Mouse (Mus musculus) forebrain, embryonic 14.5 days (tissue): Measurements from ENCODE around the gene R3hdml. TPM values are rescaled to one million over a fixed set of nuclear protein-coding genes. Genes with fewer than 3 reads are reported as not detected.

ENCODE experiments used
- ATAC-seq: fragments of 200-750 bp; cut with Nextera tagmentation; 2 replicates; pipeline ENCODE4 v1.8.0; 2017; ENCODE audit warnings: mild to moderate bottlenecking, moderate library complexity
- DNase-seq: peaks from one replicate; pipeline ENCODE4 v3.0.0-alpha.2; 2015; ENCODE audit warnings: low spot score
- H3K27ac ChIP-seq: fragments of 300-500 bp; sonication (generic); 2 replicates; pipeline ENCODE4 v1.5.1; 2014; ENCODE audit warnings: low read depth, mild to moderate bottlenecking, control low read depth, low read length, moderate library complexity
- H3K27me3 ChIP-seq: fragments of 300-500 bp; sonication (generic); replicated peaks from 2 replicates; pipeline ENCODE4 v1.6.1; 2014; ENCODE audit warnings: low read length, control low read depth, mixed read lengths; ENCODE audit not compliant: control insufficient read depth, insufficient read depth
- H3K36me3 ChIP-seq: fragments of 300-500 bp; sonication (generic); 2 replicates; pipeline ENCODE4 v1.6.1; 2014; ENCODE audit warnings: low read length, control low read depth; ENCODE audit not compliant: control insufficient read depth, insufficient read depth
- H3K4me1 ChIP-seq: fragments of 300-500 bp; sonication (generic); 2 replicates; pipeline ENCODE4 v1.6.1; 2014; ENCODE audit warnings: antibody characterized with exemption, low read length, control low read depth; ENCODE audit not compliant: control insufficient read depth, insufficient read depth
- H3K4me2 ChIP-seq: fragments of 300-500 bp; sonication (generic); 2 replicates; pipeline ENCODE4 v1.6.1; 2014; ENCODE audit warnings: mild to moderate bottlenecking, control low read depth, low read length
- H3K4me3 ChIP-seq: fragments of 300-500 bp; sonication (generic); 2 replicates; pipeline ENCODE4 v1.5.1; 2014; ENCODE audit warnings: low read depth, low read length, control low read depth
- H3K9ac ChIP-seq: fragments of 300-500 bp; sonication (generic); 2 replicates; pipeline ENCODE4 v1.6.1; 2014; ENCODE audit warnings: mild to moderate bottlenecking, low read length, control low read depth, moderate library complexity
- H3K9me3 ChIP-seq: fragments of 300-500 bp; sonication (generic); replicated peaks from 2 replicates; pipeline ENCODE4 v1.6.1; 2016; ENCODE audit warnings: low read length, control low read depth, mixed read lengths; ENCODE audit not compliant: control insufficient read depth
- WGBS: fragments of 180-500 bp; shearing (Covaris S2); extraction: QIAGEN DNeasy Blood & Tissue Kit; methylation state at CpG from one replicate; pipeline ENCODE4 v1.1.7; 2014; 5-methylcytosine and 5-hydroxymethylcytosine counted together
- polyA plus RNA-seq: library from polyadenylated mRNA; unstranded; fragments of >200 nt; fragmentation: Nextera tagmentation; extraction: Ambion mirVana; gene quantifications from 2 replicates; pipeline ENCODE4 v1.2.1, GENCODE M21; 2014

Gene R3hdml
- polyA plus RNA-seq, 1 experiment from 2014 or later: not detected

DNA sequence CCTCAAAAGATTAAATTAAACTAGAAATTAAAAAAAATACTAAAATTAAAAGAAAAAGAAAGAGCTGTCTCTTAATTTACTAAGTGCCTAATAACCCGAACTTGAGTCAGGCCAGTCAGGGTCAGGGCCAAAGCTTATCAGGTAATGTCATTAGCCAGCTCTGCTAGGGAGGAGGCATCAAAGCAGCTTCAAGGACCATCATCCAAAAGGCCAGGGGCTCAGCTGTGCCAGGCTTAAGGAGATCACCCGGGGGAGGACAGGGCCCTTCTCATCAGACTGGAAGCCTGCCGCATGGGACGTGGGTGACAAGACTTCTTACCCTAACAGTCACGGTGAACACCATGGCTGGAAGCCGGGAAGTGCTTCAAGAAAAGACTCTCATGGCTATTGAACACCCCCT lies 24.5 kb upstream of the R3hdml start:
- Histone ChIP-seq H3K9me3 (no peaks in the 10 kb centered on the region), H3K27ac (no peak overlapping the region), H3K36me3 (peaks cover 31% of the 10 kb centered on the region; the same call in 1 of the 2 replicates), H3K4me2 (no peak overlapping the region), H3K4me3 (no peak overlapping the region), H3K4me1 (peaks cover 8% of the 10 kb centered on the region), H3K27me3 (no peaks in the 10 kb centered on the region), H3K9ac (no peak overlapping the region)
- no peak for DNase-seq
- WGBS: 94% methylated on average over 6 of the region's 6 CpGs
- ATAC-seq: no peak

DNA sequence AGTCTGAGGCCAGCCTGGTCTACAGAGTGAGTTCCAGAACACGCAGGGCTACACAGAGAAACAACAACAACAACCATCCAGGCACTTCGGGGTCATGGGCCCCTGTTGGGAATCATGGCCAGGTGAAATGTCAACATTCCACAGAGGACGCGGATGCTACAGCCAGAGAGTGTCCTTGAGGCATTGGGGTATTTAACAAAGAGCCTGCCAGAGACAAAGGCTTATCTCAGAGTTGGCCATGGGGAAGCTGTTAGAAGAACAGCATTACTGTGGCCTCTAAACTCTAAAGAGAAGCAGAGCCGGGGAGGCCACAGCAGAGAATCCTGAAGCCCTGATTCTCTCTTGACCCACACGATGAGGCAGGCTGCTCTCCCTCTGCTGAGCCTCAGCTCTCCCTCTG lies 23.3 kb upstream of the R3hdml start:
- Histone ChIP-seq H3K4me2 (no peak overlapping the region), H3K27ac (no peak overlapping the region), H3K9me3 (no peaks in the 10 kb centered on the region), H3K9ac (no peak overlapping the region), H3K4me3 (no peak overlapping the region), H3K27me3 (no peaks in the 10 kb centered on the region), H3K36me3 (peaks cover 31% of the 10 kb centered on the region; the same call in 1 of the 2 replicates), H3K4me1 (peaks cover 8% of the 10 kb centered on the region)
- 94% methylated on average over 6 of the region's 6 CpGs for WGBS
- ATAC-seq: no peak
- DNase-seq: no peak

DNA sequence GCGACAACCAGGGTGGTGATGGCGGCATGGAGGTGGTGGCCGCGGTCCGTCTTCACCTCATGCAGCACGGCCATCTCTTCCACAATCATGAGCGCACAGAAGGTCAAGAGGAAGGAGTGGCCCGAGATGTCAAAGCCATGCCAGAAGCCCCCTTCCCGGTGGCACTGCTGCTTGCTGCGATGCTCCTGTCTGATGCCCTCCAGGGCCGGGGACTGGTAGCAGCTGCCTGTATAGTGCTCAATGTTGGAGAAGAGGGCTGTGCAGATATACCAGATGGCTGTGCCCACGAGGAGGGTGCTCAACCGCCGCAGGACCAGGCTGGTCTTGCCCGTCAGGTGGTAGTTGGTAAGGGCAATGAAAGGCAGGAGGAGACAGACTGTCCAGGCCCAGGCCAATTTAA lies 22.4 kb upstream of the R3hdml start:
- no peak for ATAC-seq

DNA sequence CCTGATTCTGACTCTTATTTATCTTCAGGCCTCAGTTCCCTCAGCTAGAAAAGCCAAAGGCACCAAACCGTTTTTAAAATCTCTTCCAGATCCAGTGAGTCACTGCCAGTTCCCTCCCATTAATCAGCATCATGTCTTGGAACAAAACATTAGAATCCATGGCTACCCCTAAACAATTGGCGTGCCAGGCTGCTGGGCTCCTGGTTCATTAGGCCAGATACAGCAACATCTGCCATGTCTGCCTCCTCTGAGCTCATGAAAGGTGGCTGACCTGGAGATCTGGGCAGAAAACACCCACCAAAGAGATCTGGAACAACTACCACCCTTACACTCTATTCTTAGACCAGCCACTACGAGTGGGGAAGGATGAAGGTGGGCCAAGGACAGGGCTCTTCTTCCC lies 21.0 kb upstream of the R3hdml start:
- Histone ChIP-seq H3K9ac (no peak overlapping the region), H3K4me3 (0 out of 2 replicates have a peak overlapping the region, but pooled peaks have one; percentile 87), H3K27ac (no peak overlapping the region), H3K9me3 (no peaks in the 10 kb centered on the region), H3K4me1 (peaks cover 8% of the 10 kb centered on the region), H3K36me3 (peaks cover 31% of the 10 kb centered on the region; the same call in 1 of the 2 replicates), H3K4me2 (peak overlapping the region; percentile 69), H3K27me3 (no peaks in the 10 kb centered on the region)
- no peak for DNase-seq
- ATAC-seq: no peak
- 54% methylated on average over 3 of the region's 3 CpGs for WGBS

More for the DNA sequence above, 22.4 kb upstream of the R3hdml start:
- no peak for DNase-seq
- peaks cover 31% of the 10 kb centered on the region; the same call in 1 of the 2 replicates for H3K36me3 ChIP-seq
- no peak overlapping the region for H3K27ac ChIP-seq
- H3K27me3 ChIP-seq: no peaks in the 10 kb centered on the region
- H3K9ac ChIP-seq: no peak overlapping the region
- WGBS: 93% methylated on average over 15 of the region's 15 CpGs
- no peak overlapping the region for H3K4me2 ChIP-seq
- no peak overlapping the region for H3K4me3 ChIP-seq
- no peaks in the 10 kb centered on the region for H3K9me3 ChIP-seq
- H3K4me1 ChIP-seq: peaks cover 8% of the 10 kb centered on the region

DNA sequence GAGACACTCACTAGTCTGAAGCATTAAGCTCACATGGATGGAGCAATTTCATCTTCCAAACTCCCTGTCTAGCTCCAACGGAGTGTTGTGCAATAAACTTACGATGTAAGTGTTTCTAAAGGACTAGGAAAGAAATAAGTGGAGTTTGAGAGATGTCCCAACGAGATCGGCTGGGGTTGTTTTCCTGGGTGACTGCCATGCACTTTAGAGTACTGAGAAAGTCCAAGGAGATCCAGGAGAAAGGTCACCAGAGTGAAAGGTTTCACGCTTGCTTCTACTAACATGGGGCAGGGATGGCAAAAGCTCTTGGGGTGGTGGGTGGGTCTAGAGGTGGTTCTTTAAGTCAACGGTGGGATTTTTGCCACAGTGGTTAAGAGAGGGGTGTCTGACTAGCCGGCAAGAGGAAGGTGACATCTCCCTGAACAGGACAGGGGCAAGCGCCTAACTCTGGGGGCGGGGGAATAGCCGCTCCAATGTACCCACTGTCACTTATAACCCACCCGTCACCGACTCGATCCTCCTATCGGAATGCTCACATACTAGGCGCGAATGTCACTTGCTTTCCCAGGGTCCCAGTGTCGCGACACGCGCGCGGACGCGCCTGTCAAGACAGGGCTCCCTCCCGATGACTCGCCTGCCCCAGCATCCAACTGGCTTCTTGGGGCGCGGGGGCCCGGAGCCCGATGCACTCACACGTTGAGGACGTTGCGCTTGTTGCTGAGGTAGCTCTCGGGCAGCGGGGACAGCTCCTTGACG lies 20.2 kb upstream of the R3hdml start:
- Histone ChIP-seq H3K27me3 (no peaks in the 10 kb centered on the region), H3K9ac (peak overlapping the region; percentile 82), H3K9me3 (no peaks in the 10 kb centered on the region), H3K4me3 (peak overlapping the region; percentile 87), H3K27ac (0 out of 2 replicates have a peak overlapping the region, but pooled peaks have one; percentile 33), H3K4me2 (peak overlapping the region; percentile 69), H3K36me3 (peaks cover 24% of the 10 kb centered on the region; the same call in 1 of the 2 replicates), H3K4me1 (peaks cover 8% of the 10 kb centered on the region)
- DNase-seq: no peak
- ATAC-seq: no peak; the same call in 1 of the 2 replicates
- WGBS: 4% methylated on average over 36 of the region's 36 CpGs

DNA sequence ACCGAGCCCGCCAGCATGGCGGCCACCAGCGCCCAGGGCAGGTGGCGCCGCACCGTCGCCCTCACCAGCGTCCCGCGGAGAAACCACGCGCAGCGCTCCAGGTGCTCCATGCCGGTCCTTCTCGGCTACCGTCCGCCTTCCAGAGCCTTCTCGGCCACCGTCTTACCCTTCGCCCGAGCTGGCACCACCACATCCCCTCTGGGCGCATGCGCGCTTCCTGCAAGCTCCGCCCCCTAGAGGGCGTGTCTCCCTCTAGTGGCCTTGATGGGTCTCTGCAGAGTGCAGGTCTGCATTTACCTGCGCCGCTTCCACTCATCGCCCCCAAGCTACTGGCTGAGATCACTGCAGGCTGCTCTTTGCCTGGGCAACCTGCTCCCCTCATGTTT lies 19.7 kb upstream of the R3hdml start, which contains the start of gene Fitm2:
TSS of gene Fitm2 (minus strand) at position 164 of the 386 bp plus-strand sequence.
- WGBS: 1% methylated on average over 30 of the region's 30 CpGs
- H3K27ac ChIP-seq: 0 out of 2 replicates have a peak within 1 kb of the TSS, but pooled peaks have one; percentile 33
- peaks cover 8% of the 10 kb centered on the region for H3K4me1 ChIP-seq
- peak within 1 kb of the TSS; percentile 69 for H3K4me2 ChIP-seq
- H3K4me3 ChIP-seq: peak within 1 kb of the TSS; percentile 87
- peak within 1 kb of the TSS; percentile 82 for H3K9ac ChIP-seq
- H3K27me3 ChIP-seq: no peaks in the 10 kb centered on the region
- peak; percentile 95 for ATAC-seq
- DNase-seq: peak; percentile 96
- H3K9me3 ChIP-seq: no peaks in the 10 kb centered on the region
- H3K36me3 ChIP-seq: peaks cover 19% of the 10 kb centered on the region; the same call in 1 of the 2 replicates

DNA sequence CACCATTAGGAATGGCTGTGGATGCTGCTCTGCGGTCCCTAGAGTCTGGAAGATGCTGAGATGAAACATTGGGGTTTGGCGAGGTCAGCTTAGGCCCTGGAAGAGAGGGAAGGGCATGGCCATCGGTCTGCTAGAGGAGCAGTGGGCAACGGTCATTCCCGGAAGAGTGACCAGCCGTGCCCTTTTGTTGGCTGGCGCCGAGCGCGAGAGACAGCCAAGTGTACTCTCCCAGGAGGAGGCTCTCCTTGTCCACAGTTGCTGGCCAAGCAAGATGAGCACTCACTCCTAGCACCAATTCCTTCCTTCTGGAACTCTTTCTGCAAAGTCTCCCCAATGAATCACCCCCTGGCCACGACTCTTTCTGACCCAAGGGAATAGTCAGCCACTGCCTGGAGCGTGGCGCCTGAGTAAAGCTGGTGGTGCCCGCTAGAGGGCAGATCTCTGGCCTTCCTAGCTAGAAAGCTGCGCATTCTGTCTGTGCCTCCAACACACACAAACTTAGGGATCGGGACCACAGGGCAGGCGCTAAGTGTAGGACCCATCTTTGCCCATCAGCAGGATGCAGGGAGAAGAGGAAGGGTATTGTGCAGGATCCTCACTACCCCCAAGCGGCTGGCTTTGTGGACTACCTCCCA lies 11.8 kb upstream of the R3hdml start:
- H3K9ac ChIP-seq: no peak overlapping the region
- WGBS: 51% methylated on average over 18 of the region's 18 CpGs
- DNase-seq (no peak), ATAC-seq (no peak)
- H3K36me3 ChIP-seq: no peaks in the 10 kb centered on the region
- no peak overlapping the region for H3K4me3 ChIP-seq
- H3K27me3 ChIP-seq: peaks cover 8% of the 10 kb centered on the region; the same call in 1 of the 2 replicates
- H3K27ac ChIP-seq: no peak overlapping the region
- no peak overlapping the region for H3K4me2 ChIP-seq
- H3K9me3 ChIP-seq: no peaks in the 10 kb centered on the region
- H3K4me1 ChIP-seq: peaks cover 5% of the 10 kb centered on the region; the same call in 1 of the 2 replicates

DNA sequence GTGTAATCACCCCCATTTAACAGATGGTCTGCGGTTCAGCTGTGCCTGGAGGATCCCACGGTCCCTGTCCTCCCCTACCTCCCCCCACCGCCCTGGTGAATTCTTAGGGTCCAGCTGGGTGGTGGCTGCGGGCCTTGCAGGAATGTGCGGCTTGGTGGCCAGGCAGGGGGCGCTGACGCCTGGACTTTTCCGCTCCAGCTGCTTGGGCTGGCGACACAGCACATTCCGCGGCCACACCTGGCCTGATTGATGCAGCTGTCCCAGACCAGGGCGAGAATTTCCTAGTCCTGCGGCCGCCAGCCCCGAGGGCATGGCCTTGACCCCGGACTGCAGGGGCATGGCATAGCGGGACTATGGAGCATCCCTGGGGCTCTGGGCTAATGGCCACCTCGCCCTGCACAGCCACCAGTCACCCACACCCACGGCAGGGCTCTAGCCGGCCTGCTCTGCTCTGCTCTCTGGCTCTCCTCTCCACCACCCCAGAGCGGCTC lies 10.5 kb upstream of the R3hdml start:
- under 1% methylated on average over 21 of the region's 21 CpGs for WGBS
- DNase-seq (no peak), ATAC-seq (no peak)
- Histone ChIP-seq H3K4me3 (0 out of 2 replicates have a peak overlapping the region, but pooled peaks have one; percentile 1), H3K27ac (no peak overlapping the region), H3K4me1 (peaks cover 5% of the 10 kb centered on the region; the same call in 1 of the 2 replicates), H3K27me3 (peaks cover 8% of the 10 kb centered on the region; the same call in 1 of the 2 replicates), H3K4me2 (peak overlapping the region; percentile 28; the same call in 1 of the 2 replicates), H3K9me3 (no peaks in the 10 kb centered on the region), H3K36me3 (no peaks in the 10 kb centered on the region), H3K9ac (0 out of 2 replicates have a peak overlapping the region, but pooled peaks have one; percentile 8)
